Mouse (Mus musculus) heart, adult 11 months (tissue): Measurements from ENCODE around the gene Map3k3.
A peak's percentile ranks its signal among the peaks of the same experiment; 100 is the strongest.

Experiments used
- DNase-seq: peaks from one replicate; pipeline ENCODE4 v3.0.0; 2022

Gene Map3k3

DNA sequence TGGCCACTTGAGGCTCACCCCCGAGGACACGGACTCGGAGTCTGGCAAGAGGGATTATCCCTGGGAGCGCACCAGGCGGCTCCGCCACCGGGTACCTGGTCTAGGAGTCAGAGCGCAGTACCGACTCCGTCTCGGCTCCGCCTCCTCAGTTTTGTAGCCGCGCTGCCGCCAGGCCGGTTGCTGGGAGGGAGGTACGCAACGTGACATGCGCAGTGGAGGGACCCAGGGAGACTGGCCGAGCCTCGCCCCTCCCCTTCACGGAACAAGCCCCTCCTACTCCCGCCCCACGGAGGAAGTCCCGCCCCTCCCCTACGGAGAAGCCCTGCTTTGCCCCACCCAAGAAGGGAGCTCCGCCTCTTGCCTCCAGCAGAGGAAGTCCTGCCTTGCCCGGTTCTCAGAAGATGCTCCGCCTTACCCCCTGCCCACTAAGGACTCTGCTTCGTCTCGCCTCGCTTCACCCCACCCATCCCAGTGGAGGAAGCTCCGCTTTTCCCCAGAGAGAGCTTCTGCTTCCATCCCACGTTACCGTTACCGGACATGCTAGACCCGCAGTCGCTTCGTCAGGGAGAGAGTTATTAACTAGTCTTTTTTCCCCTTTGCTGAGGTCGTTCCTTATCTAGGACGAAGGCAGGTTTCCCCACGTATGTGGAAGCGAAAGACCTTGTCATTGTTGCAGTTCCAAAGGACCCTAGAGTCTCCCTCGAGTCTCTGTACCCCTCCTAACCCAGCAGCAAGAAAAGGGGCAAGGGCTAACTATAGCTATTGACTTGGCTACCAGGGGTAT lies 109.2 kb downstream of the Map3k3 start:
- DNase-seq, result peak; percentile 100

DNA sequence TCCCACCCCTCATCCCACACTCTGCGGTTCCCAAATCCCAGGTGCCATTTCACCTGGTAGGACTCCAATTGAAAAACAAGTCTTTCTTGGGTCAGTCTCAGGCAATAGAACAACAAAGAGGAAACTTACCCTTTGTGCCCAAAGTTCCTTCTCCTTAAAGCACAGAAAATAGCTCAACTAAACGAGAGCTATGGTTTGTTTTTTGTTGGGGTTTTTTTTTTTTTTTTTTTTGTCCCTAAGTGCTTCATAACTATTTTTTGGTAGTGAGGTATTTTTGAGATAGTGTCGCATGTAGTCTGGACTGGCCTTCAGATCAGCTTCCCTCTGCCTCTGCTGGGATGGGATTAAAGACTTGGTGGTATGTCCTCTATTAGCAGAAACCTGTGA lies 109.7 kb downstream of the Map3k3 start:
- DNase-seq, result no peak

DNA sequence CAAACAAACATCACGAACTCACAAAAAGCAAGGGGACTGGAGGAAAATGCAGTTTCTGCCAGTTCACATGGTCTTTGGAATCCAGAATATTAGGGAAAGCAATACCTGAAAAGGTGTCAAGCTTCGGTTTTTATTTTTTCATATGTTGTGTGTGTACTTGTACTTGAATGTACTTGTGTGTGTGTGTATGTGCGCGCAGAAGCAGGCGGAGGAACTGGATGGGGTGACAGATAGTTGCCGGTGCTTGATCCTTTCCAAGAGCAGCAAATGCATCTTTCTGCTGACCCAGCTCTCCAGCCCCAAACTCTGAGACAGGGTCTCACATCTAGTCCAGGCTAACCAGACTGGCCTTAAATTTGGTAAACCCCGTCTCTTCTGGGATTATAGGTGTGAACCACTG lies 110.5 kb downstream of the Map3k3 start:
- no peak for DNase-seq

DNA sequence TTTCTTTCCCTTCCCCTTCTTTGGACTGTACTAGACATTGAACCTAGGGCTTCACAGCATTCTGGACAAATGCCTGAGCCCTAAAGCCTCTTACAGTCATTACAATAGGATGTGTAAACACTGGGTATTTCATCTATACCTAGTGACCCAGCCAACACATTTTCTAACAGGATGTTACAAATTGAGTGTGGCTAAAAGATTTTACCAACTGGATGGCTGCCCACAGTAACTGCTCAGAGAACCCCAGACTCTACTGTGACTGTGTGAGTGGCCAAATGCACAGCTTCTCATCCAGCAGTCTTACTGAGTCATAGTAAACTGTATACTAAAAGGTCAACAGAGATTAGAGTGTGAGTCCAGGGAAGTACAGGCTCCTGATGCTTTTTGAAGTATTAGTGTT lies 110.9 kb downstream of the Map3k3 start:
- no peak for DNase-seq

DNA sequence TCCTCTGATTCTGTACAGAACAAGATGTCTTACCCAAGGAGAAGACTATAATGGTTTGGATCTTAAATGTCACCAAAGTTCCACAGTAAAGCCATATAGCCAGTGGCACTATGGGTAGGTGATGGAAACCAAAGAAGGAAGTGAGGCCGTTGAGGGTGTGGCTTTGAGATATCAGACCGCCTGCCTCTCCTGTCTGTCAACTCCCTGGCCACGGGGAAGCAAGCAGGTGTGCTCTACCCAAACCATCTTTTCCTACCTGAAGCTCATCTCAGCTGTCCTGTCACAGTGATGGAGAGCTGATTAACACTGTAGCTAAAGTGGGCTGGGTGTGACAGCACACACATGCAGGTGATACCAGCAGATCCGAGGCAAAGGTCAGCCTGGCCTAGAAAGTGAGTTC lies 113.9 kb downstream of the Map3k3 start:
- DNase-seq, result peak; percentile 76

DNA sequence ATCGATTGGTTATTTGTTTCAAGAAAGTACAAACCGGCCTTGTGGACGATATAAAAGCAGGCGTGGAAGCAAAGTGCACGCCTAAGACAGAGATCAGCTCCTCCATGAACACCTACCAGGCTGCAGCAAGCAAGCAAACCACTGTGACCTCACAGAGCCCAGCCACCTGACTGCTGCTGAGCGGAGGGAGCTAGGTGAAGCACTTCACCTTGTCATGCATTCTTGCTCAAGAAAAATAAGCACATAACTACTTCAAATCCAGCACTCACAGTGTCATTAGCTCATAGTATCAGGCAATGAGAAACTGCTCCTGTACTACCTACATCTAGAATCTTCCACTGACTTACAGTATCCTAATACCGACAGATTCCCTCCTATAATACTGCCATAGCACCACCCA lies 115.6 kb downstream of the Map3k3 start:
- DNase-seq, result peak; percentile 66

DNA sequence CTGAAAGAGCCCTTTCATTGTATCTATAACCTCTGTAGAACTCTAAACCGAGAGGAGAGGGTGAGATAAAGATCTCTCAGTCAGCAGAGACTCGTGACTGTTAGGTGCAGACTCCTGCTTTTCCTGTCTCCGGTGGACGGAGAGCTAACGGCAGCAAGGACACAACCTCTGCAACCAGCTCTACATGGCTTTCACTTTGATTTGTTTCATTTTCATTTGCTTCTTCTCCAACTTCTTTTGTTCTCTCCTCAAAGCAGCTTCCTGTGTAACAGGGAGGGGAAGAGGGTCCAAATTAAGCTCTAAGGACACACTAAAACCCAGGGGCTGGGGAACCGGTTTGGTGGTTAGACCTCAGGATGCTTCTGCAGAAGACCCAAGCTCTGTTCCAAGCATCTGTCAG lies 116.3 kb downstream of the Map3k3 start:
- peak; percentile 52 for DNase-seq

DNA sequence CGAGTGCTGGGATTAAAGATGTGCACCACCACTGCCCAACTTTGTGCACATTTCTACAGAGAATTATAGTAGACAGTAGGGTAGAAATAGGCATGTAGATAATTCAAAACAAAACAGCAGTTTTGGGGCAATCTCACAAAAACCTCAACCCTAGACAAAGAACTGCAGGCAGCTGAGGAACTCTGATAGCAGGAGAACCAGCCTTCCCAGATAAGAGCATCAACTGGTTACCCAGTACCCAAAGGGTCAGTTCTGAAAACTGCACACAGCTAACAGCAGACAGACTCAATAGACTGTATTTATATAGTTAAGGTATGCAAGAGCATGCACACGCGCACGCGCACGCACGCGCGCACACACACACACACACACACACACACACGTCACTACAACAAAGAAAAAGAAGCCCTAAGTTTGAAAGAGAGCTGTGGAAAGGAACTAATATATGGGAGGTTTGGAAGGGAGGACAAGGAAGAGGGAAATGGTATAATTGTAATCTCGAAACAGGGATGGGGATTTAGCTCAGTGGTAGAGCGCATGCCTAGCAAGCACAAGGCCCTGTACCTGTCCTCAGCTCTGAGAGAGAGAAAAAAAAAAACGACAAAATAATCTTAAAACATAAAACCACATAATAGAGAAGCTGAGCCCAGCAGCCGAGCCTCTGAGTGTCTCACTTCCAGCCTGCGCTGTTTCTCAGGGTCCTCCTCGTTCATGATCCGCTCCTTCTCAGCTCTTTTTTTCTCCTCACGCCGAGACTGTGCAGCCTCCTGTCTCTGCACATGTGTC lies 117.1 kb downstream of the Map3k3 start:
- DNase-seq, result peak; percentile 40

DNA sequence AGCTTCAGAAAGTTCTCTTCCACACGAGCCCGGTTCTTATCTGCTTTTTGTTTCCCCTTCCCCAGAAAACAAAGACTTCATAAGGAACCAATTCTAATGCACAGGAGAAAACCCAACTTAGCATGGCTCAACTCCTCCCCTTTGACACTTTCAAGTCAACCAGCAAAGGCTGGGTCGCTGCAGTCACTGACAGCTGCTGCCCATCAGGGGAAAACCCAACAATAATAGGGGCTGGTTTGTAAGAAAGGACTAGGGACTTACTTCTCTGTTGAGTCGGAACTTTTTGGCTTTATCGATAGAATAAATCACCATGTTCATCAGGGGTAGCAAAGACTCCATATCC lies 117.7 kb downstream of the Map3k3 start, which contains the start of gene Strada:
Strada (minus strand) TSS at position 46 of the 343 bp plus-strand sequence.
- DNase-seq, result peak; percentile 80
